Mouse (Mus musculus) c-Kit-positive CD71-negative TER-119-negative erythroid progenitor cells, embryonic 14.5 days (primary cell): ENCODE measurements around the gene Spag17.
"Not testable (repeated sequence)": the region's sequence is repeated elsewhere in the genome, so short reads cannot be mapped to it uniquely, and the experiment has no call there.

Experiments used
- DNase-seq: peaks from one replicate; pipeline ENCODE4 v3.0.0-alpha.2; 2013; ENCODE audit warnings: low read depth

The Spag17 gene

GRCm38 (mm10) chr3:99885187-99885811, at the start of gene Spag17:
Gene Spag17 (plus strand): TSS chr3:99885406.
- DNase-seq, result peak; percentile 5

- DNase-seq, result no peak
Measured at GRCm38 (mm10) chr3:99842333-99842732, 42.9 kb upstream of the Spag17 start.

GRCm38 (mm10) chr3:99842808-99843207, 42.4 kb upstream of the Spag17 start:
- DNase-seq, result no peak

GRCm38 (mm10) chr3:99843233-99843632, 42.0 kb upstream of the Spag17 start:
- no peak for DNase-seq

- DNase-seq, result no peak
Measured at GRCm38 (mm10) chr3:99850926-99851325, 34.3 kb upstream of the Spag17 start.

GRCm38 (mm10) chr3:99854595-99854994, 30.6 kb upstream of the Spag17 start:
- no peak for DNase-seq

GRCm38 (mm10) chr3:99858922-99859321, 26.3 kb upstream of the Spag17 start:
- no peak for DNase-seq

GRCm38 (mm10) chr3:99864706-99865105, 20.5 kb upstream of the Spag17 start:
- no peak for DNase-seq

GRCm38 (mm10) chr3:99875137-99875536, 10.1 kb upstream of the Spag17 start:
- no peak for DNase-seq

- no peak for DNase-seq
Measured at GRCm38 (mm10) chr3:99881498-99881897, 3.7 kb upstream of the Spag17 start.

GRCm38 (mm10) chr3:99883988-99884564, 1.1 kb upstream of the Spag17 start:
- no peak for DNase-seq

- DNase-seq, result not testable (repeated sequence)
Measured at GRCm38 (mm10) chr3:99894741-99895140, 9.5 kb downstream of the Spag17 start.

- no peak for DNase-seq
Measured at GRCm38 (mm10) chr3:99913809-99914439, 28.7 kb downstream of the Spag17 start.

- no peak for DNase-seq
Measured at GRCm38 (mm10) chr3:99922944-99923343, 37.7 kb downstream of the Spag17 start.

GRCm38 (mm10) chr3:99930920-99931620, 45.9 kb downstream of the Spag17 start:
- no peak for DNase-seq

- DNase-seq, result no peak
Measured at GRCm38 (mm10) chr3:99936159-99936558, 51.0 kb downstream of the Spag17 start.

GRCm38 (mm10) chr3:99938611-99939286, 53.5 kb downstream of the Spag17 start:
- DNase-seq, result peak; percentile 23

GRCm38 (mm10) chr3:99945171-99945570, 60.0 kb downstream of the Spag17 start:
- DNase-seq, result no peak

- no peak for DNase-seq
Measured at GRCm38 (mm10) chr3:99954039-99954602, 68.9 kb downstream of the Spag17 start.

- DNase-seq, result no peak
Measured at GRCm38 (mm10) chr3:99956517-99956916, 71.3 kb downstream of the Spag17 start.

GRCm38 (mm10) chr3:99959805-99960485, 74.7 kb downstream of the Spag17 start:
- DNase-seq, result no peak
